Comparison of ENCODE assay signal across 9 mouse cellular contexts in genomic region chr1:164455614-164456013, GRCm38 (mm10). TPM values are rescaled to one million over a fixed set of nuclear protein-coding genes. Genes with fewer than 3 reads are reported as not detected.
DNase-seq lines count a peak whose midpoint lies in the region; ATAC-seq and TF ChIP-seq lines count a peak whose summit lies in the region.
"Had no signal": no experiment of that assay in that cellular context is flagged by ENCODE, and none has a peak within 500 bp of the region (broad histone marks: within the 10 kb centered on the region; RNA-seq: fewer than 3 reads in every experiment).

No protein-coding gene starts in this region.

- peak overlapping the region; percentile 67 for H3K4me2 ChIP-seq in heart, embryonic 12.5 days
- H3K4me2 ChIP-seq in forebrain, embryonic 12.5 days = peak overlapping the region; percentile 84
- H3K4me2 ChIP-seq in kidney, embryonic 16.5 days (replicated peaks; ENCODE audit: low read depth, low read length) = peak overlapping the region; percentile 72
- peak overlapping the region; percentile 88 for H3K4me2 ChIP-seq in neural tube, embryonic 12.5 days (replicated peaks)

- intact Hi-C loops in heart, postnatal 25 days (cut with DNase I) = loop anchor here (5.0 kb wide), 3 partner anchors 88 to 447 kb away; no protein-coding TSS in a partner anchor

- no peaks in the 10 kb centered on the region for H3K9me3 ChIP-seq in heart, embryonic 12.5 days (replicated peaks)
- H3K9me3 ChIP-seq in ES-E14 (ENCODE audit: control insufficient read depth, insufficient read depth, low read depth, low read length) = no peaks in the 10 kb centered on the region
- H3K9me3 ChIP-seq in forebrain, embryonic 12.5 days = no peaks in the 10 kb centered on the region
- no peaks in the 10 kb centered on the region for H3K9me3 ChIP-seq in kidney, embryonic 16.5 days (ENCODE audit: low read length)
- no peaks in the 10 kb centered on the region for H3K9me3 ChIP-seq in neural tube, embryonic 12.5 days

- DNase-seq in heart, postnatal 25 days (ENCODE audit: low spot score) = no peak
- no peak for DNase-seq in ES-E14 (ENCODE audit: low read depth, low spot score)
- DNase-seq in retina, postnatal 1 day = no peak
- DNase-seq in layer of hippocampus, adult 9-10 months (ENCODE audit: low spot score) = no peak

- peak overlapping the region; percentile 99 for H3K9ac ChIP-seq in heart, embryonic 12.5 days
- no peak overlapping the region for H3K9ac ChIP-seq in ES-E14 (ENCODE audit: insufficient read depth, low read depth, low read length, poor library complexity, severe bottlenecking)
- no peak overlapping the region for H3K9ac ChIP-seq in forebrain, embryonic 12.5 days
- H3K9ac ChIP-seq in kidney, embryonic 16.5 days (replicated peaks; ENCODE audit: low read length) = peak overlapping the region; percentile 85
- H3K9ac ChIP-seq in neural tube, embryonic 12.5 days = peak overlapping the region; percentile 78

- peaks cover 54% of the 10 kb centered on the region for H3K4me1 ChIP-seq in heart, embryonic 12.5 days (replicated peaks)
- H3K4me1 ChIP-seq in ES-E14 (ENCODE audit: control insufficient read depth in 2 of 2, insufficient read depth in 2 of 2, low read length in 2 of 2, poor library complexity in 1 of 2) = peaks cover 20 to 35% of the 10 kb centered on the region in 2 experiments
- peaks cover 40% of the 10 kb centered on the region for H3K4me1 ChIP-seq in forebrain, embryonic 12.5 days
- no peaks in the 10 kb centered on the region for H3K4me1 ChIP-seq in kidney, embryonic 16.5 days (ENCODE audit: insufficient read depth, low read length)
- peaks cover 42% of the 10 kb centered on the region for H3K4me1 ChIP-seq in neural tube, embryonic 12.5 days

- H3K4me3 ChIP-seq in heart, embryonic 12.5 days = peak overlapping the region; percentile 92
- H3K4me3 ChIP-seq in ES-E14 (ENCODE audit: insufficient read depth in 1 of 2, low read depth in 1 of 2, low read length in 2 of 2, poor library complexity in 1 of 2, severe bottlenecking in 1 of 2) = peak overlapping the region; percentile 95 to 98
- H3K4me3 ChIP-seq in forebrain, embryonic 12.5 days (replicated peaks) = peak overlapping the region; percentile 64
- H3K4me3 ChIP-seq in kidney, embryonic 16.5 days (ENCODE audit: low read length) = peak overlapping the region; percentile 72
- H3K4me3 ChIP-seq in neural tube, embryonic 12.5 days = peak overlapping the region; percentile 67

- peaks cover 3% of the 10 kb centered on the region; the same call in 1 of the 2 replicates for H3K27me3 ChIP-seq in heart, embryonic 12.5 days (replicated peaks)
- H3K27me3 ChIP-seq in forebrain, embryonic 12.5 days = peaks cover 27% of the 10 kb centered on the region
- peaks cover 29% of the 10 kb centered on the region for H3K27me3 ChIP-seq in kidney, embryonic 16.5 days (ENCODE audit: insufficient read depth, low read length)
- H3K27me3 ChIP-seq in neural tube, embryonic 12.5 days (replicated peaks) = peaks cover 2% of the 10 kb centered on the region; the same call in 1 of the 2 replicates
- H3K27me3 ChIP-seq: Patski had no signal

- ATAC-seq in heart, embryonic 12.5 days (ENCODE audit: insufficient number of reproducible peaks, low FRiP score) = no peak
- no peak for ATAC-seq in forebrain, embryonic 12.5 days (ENCODE audit: low FRiP score)
- ATAC-seq in kidney, embryonic 16.5 days (ENCODE audit: low FRiP score, low TSS enrichment) = no peak
- ATAC-seq in neural tube, embryonic 12.5 days (ENCODE audit: low FRiP score, low read depth) = no peak
- ATAC-seq: Patski had no signal

- 38% methylated on average over 7 of the region's 7 CpGs for WGBS in heart, embryonic 12.5 days
- whole genome bisulfite sequencing in forebrain, embryonic 12.5 days = 62% methylated on average over 7 of the region's 7 CpGs
- WGBS in kidney, embryonic 16.5 days = 52% methylated on average over 7 of the region's 7 CpGs
- WGBS in neural tube, embryonic 12.5 days = 67% methylated on average over 7 of the region's 7 CpGs

- in situ Hi-C loops in ES-E14 (cut with MboI; ENCODE audit: low sequenced_read_pairs in 2 of 2, unreplicated experiment in 2 of 2) = no loop called here

- H3K36me3 ChIP-seq in heart, embryonic 12.5 days = peaks cover 27% of the 10 kb centered on the region
- H3K36me3 ChIP-seq in ES-E14 (ENCODE audit: control insufficient read depth, insufficient read depth, low read length, poor library complexity, severe bottlenecking) = peaks cover 12% of the 10 kb centered on the region
- peaks cover 17% of the 10 kb centered on the region for H3K36me3 ChIP-seq in forebrain, embryonic 12.5 days (replicated peaks)
- peaks cover 5% of the 10 kb centered on the region; the same call in 1 of the 2 replicates for H3K36me3 ChIP-seq in kidney, embryonic 16.5 days (ENCODE audit: insufficient read depth, low read length)
- H3K36me3 ChIP-seq in neural tube, embryonic 12.5 days = peaks cover 14% of the 10 kb centered on the region

- peak overlapping the region; percentile 97 for H3K27ac ChIP-seq in heart, embryonic 12.5 days (ENCODE audit: poor library complexity, severe bottlenecking)
- no peak overlapping the region for H3K27ac ChIP-seq in ES-E14 (ENCODE audit: insufficient read depth, low read depth, low read length, poor library complexity, severe bottlenecking)
- H3K27ac ChIP-seq in forebrain, embryonic 12.5 days = no peak overlapping the region
- peak overlapping the region; percentile 96 for H3K27ac ChIP-seq in kidney, embryonic 16.5 days (ENCODE audit: low read length)
- no peak overlapping the region for H3K27ac ChIP-seq in neural tube, embryonic 12.5 days

TF ChIP-seq in ES-E14, 5 proteins besides CTCF, POLR2A, EP300 and RAD21:
- TF ChIP-seq ZC3H11A (IDR thresholded peaks at IDR 0.05; ENCODE audit: borderline replicate concordance, low read depth, low read length) (no peak), ZNF384 (IDR thresholded peaks at IDR 0.05; ENCODE audit: low read depth, low read length) (no peak), HCFC1 (IDR thresholded peaks at IDR 0.05; ENCODE audit: borderline replicate concordance, insufficient read depth, low read length) (no peak), CHD2 (IDR thresholded peaks at IDR 0.05; ENCODE audit: low read depth, low read length) (no peak), MAFK (IDR thresholded peaks at IDR 0.05; ENCODE audit: insufficient read depth, low read depth, low read length) (no peak)

RNA-seq across cellular contexts. Expression of gene Atp1b1, which starts 2.5 kb away (rescaled TPM):
- 413 and 416 TPM in 2 replicates for polyA plus RNA-seq in heart, embryonic 12.5 days (2016; fragmentation: Nextera tagmentation; extraction: Ambion mirVana)
- 100 to 1,000 TPM; 416 to 492 TPM for total RNA-seq in heart, postnatal 25 days (2021)
- total RNA-seq in ES-E14 (2012; rRNA removed) = 58.3 and 79.1 TPM in 2 replicates
- 28.6 and 29.7 TPM in 2 replicates for polyA plus RNA-seq in forebrain, embryonic 12.5 days (2016; fragmentation: Nextera tagmentation; extraction: Ambion mirVana)
- 232 and 240 TPM in 2 replicates for polyA plus RNA-seq in kidney, embryonic 16.5 days (2015; fragmentation: Nextera tagmentation; extraction: Ambion mirVana)
- 64.1 and 64.8 TPM in 2 replicates for polyA plus RNA-seq in neural tube, embryonic 12.5 days (2016; fragmentation: Nextera tagmentation; extraction: Ambion mirVana)

Comparison
In these comparisons a context has a peak if more than half of its experiments do, and no peak if none do; other contexts are left out.
1. H3K27ac ChIP-seq: peak in heart, embryonic 12.5 days (single experiment) and kidney, embryonic 16.5 days (single experiment); none in ES-E14 (single experiment), forebrain, embryonic 12.5 days (single experiment) and neural tube, embryonic 12.5 days (single experiment).
2. H3K9ac ChIP-seq: peak in heart, embryonic 12.5 days (single experiment), kidney, embryonic 16.5 days (single experiment) and neural tube, embryonic 12.5 days (single experiment); none in ES-E14 (single experiment) and forebrain, embryonic 12.5 days (single experiment).
3. Peak in every context shown above with its lines, with median percentiles within 50 percentile points of each other: H3K4me2 ChIP-seq and H3K4me3 ChIP-seq.